Mouse (Mus musculus) heart, adult 2 months (tissue): ENCODE measurements around the gene Sipa1l1. TPM values are rescaled to one million over a fixed set of nuclear protein-coding genes. Genes with fewer than 3 reads are reported as not detected.

Experiments used
- DNase-seq, 2 experiments: peaks; one replicate each; pipeline ENCODE4 v3.0.0; 2021
- H3K27ac ChIP-seq: fragments of 200-600 bp; 2 replicates; pipeline ENCODE4 v1.8.1; 2022
- H3K27me3 ChIP-seq: fragments of 200-500 bp; 2 replicates; pipeline ENCODE4 v1.6.1; 2012; ENCODE audit warnings: mild to moderate bottlenecking, low read length, inconsistent platforms, mixed read lengths; ENCODE audit not compliant: control insufficient read depth, insufficient read depth
- H3K36me3 ChIP-seq: fragments of 200-500 bp; 2 replicates; pipeline ENCODE4 v1.6.1; 2012; ENCODE audit warnings: low read length, inconsistent platforms; ENCODE audit not compliant: control insufficient read depth, insufficient read depth
- H3K4me1 ChIP-seq: fragments of 200-500 bp; 2 replicates; pipeline ENCODE4 v1.6.1; 2011; ENCODE audit warnings: low read length; ENCODE audit not compliant: control insufficient read depth, insufficient read depth
- H3K4me3 ChIP-seq: fragments of 200-600 bp; 2 replicates; pipeline ENCODE4 v1.8.1; 2022
- H3K79me2 ChIP-seq: fragments of 200-500 bp; replicated peaks from 2 replicates; pipeline ENCODE4 v1.6.1; 2012; ENCODE audit warnings: mild to moderate bottlenecking, inconsistent platforms, low read length, moderate library complexity, mixed read lengths; ENCODE audit not compliant: control insufficient read depth, insufficient read depth
- H3K9ac ChIP-seq: fragments of 200-500 bp; 2 replicates; pipeline ENCODE4 v1.6.1; 2012; ENCODE audit warnings: low read depth, mild to moderate bottlenecking, control low read depth, inconsistent platforms, low read length, mixed read lengths
- CTCF ChIP-seq: fragments of 200-600 bp; IDR thresholded peaks from 2 replicates; pipeline ENCODE4 v1.8.1; 2022; ENCODE audit warnings: antibody characterized with exemption, mild to moderate bottlenecking, moderate library complexity
- EP300 ChIP-seq: fragments of 200-500 bp; IDR thresholded peaks from 2 replicates; pipeline ENCODE4 v1.6.1; 2011; ENCODE audit warnings: low read depth, low read length, control low read depth; ENCODE audit not compliant: insufficient read depth
- POLR2A ChIP-seq: fragments of 200-500 bp; IDR thresholded peaks from 2 replicates; pipeline ENCODE4 v1.6.1; 2011; ENCODE audit warnings: mild to moderate bottlenecking, low read depth, low read length, control low read depth; ENCODE audit not compliant: insufficient read depth
- WGBS: fragments of 180-500 bp; shearing (Covaris S2); methylation state at CpG from one replicate; pipeline ENCODE4 v1.1.7; 2018; 5-methylcytosine and 5-hydroxymethylcytosine counted together
- intact Hi-C: fragments of 180-260 bp; cut with DNase I; formaldehyde crosslinking; loops from one replicate; pipeline ENCODE4 v1.15.1; 2025
- polyA plus RNA-seq: library from polyadenylated mRNA; depleted of rRNA; stranded (reverse); fragments of >200 nt; gene quantifications from 2 replicates; pipeline ENCODE4 v1.2.3, GENCODE M21; 2012
- total RNA-seq, 2 experiments: library from RNA; stranded (reverse); gene quantifications; 2 replicates each; pipeline ENCODE4 v1.2.3; 2021

The Sipa1l1 gene
- total and polyA plus RNA-seq, 3 experiments: 6.9 to 9.1 (median 8.4) TPM

DNA sequence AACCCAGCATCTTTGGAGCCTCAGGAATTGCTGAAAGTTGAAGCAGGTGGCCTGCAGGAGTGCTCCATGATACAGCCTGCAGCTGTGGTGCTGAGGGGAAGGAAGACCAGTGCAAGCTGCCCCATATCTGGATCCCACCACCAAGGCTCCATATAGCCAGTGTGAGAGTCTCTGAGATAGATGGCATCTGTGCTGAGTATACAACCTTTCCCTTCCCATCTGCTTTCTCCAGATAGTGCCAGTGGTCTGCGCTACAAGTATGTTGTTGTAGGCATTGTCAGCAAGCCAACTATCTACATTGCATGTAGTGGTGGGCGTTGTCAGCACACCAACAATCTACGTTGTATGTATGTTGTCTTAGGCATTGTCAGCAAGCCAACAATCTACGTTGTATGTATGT, 68.0 kb downstream of the Sipa1l1 start:
- H3K79me2 ChIP-seq: no peaks in the 10 kb centered on the region; the same call in 1 of the 2 replicates
- no peaks in the 10 kb centered on the region for H3K27me3 ChIP-seq
- no peak overlapping the region for H3K9ac ChIP-seq
- no peak overlapping the region for H3K27ac ChIP-seq
- no peak overlapping the region for H3K4me3 ChIP-seq
- WGBS: 95% methylated on average over 4 of the region's 4 CpGs
- intact Hi-C loops: no loop called here
- no peak for DNase-seq
- H3K4me1 ChIP-seq: no peaks in the 10 kb centered on the region; the same call in 1 of the 2 replicates
- no peaks in the 10 kb centered on the region for H3K36me3 ChIP-seq
- TF ChIP-seq CTCF (no peak), EP300 (no peak), POLR2A (no peak)

DNA sequence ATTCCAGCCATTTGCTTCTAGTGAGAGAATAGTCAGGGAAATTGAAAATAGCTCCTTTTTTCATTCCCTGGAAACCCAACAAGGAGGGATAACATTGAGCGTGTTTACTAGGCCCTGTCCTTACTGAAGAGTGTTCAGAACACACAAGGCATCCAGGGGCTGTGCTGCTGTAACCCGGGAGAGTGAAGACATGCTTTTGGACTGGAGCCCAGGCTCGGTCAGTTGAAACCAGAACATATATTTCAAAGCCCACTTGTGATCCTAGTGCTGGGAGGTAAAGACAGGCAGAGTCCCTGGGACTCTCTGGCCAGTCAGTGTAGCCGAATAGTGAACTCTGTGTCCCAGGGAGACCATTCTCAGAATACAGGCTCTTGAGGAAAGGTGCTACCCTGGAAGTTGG, 68.8 kb downstream of the Sipa1l1 start:
- H3K27ac ChIP-seq: no peak overlapping the region
- no peaks in the 10 kb centered on the region for H3K27me3 ChIP-seq
- intact Hi-C loops: no loop called here
- TF ChIP-seq EP300 (no peak), POLR2A (no peak), CTCF (no peak)
- no peak for DNase-seq
- no peak overlapping the region for H3K4me3 ChIP-seq
- H3K4me1 ChIP-seq: no peaks in the 10 kb centered on the region; the same call in 1 of the 2 replicates
- no peaks in the 10 kb centered on the region for H3K79me2 ChIP-seq
- H3K36me3 ChIP-seq: no peaks in the 10 kb centered on the region
- WGBS: 47% methylated on average over 4 of the region's 4 CpGs
- no peak overlapping the region for H3K9ac ChIP-seq

DNA sequence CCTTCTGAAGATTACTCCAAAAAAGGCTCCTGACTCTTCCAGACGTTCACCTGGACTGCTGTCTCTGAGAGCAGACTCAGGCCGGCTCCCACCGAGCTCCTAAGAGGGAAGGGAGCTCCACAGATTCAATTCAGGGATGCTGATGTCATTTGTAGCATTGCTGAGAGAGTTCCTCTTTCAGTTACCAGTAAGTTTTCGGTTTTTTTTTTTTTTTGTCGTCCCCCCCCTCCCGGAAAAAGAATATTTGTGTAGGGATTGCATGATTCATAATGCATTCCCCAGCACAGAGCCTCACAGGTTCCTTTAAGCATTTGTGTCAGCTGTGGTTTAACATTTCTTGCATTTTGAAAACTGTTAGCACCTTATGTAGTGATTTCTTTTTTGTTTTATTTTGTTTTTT, 71.6 kb downstream of the Sipa1l1 start:
- intact Hi-C loops: no loop called here
- Histone ChIP-seq H3K79me2 (no peaks in the 10 kb centered on the region), H3K4me3 (no peak overlapping the region), H3K4me1 (no peaks in the 10 kb centered on the region; the same call in 1 of the 2 replicates), H3K36me3 (no peaks in the 10 kb centered on the region), H3K9ac (no peak overlapping the region), H3K27me3 (no peaks in the 10 kb centered on the region), H3K27ac (no peak overlapping the region)
- DNase-seq: no peak
- 68% methylated on average over 6 of the region's 6 CpGs for WGBS
- TF ChIP-seq CTCF: no peak
- TF ChIP-seq EP300: no peak
- TF ChIP-seq POLR2A: no peak

DNA sequence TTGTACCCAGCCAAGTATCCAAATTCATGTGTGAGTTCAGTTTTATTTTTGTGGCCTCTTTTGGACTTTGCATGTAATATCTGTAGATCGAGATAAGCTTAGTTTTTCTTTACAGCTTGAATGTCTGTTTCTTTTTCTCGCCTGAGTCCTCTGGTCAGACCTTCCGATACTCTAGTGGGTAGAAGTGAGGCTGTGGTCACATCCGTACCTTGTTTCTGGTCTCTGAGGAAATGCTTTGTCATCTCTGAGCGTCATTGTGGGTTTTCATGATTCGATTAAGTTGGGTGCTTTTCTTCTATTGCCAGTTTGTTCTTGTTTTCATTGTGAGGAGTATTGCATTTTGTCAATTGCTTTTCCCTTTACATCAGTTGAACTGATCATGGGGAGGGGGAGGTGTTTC, 76.1 kb downstream of the Sipa1l1 start:
- H3K27ac ChIP-seq: no peak overlapping the region
- H3K36me3 ChIP-seq: no peaks in the 10 kb centered on the region
- no peak for DNase-seq
- H3K4me3 ChIP-seq: no peak overlapping the region
- TF ChIP-seq CTCF (no peak), EP300 (no peak), POLR2A (no peak)
- H3K9ac ChIP-seq: no peak overlapping the region
- intact Hi-C loops: no loop called here
- WGBS: 76% methylated on average over 6 of the region's 6 CpGs
- H3K4me1 ChIP-seq: no peaks in the 10 kb centered on the region
- no peaks in the 10 kb centered on the region for H3K27me3 ChIP-seq
- no peaks in the 10 kb centered on the region for H3K79me2 ChIP-seq

DNA sequence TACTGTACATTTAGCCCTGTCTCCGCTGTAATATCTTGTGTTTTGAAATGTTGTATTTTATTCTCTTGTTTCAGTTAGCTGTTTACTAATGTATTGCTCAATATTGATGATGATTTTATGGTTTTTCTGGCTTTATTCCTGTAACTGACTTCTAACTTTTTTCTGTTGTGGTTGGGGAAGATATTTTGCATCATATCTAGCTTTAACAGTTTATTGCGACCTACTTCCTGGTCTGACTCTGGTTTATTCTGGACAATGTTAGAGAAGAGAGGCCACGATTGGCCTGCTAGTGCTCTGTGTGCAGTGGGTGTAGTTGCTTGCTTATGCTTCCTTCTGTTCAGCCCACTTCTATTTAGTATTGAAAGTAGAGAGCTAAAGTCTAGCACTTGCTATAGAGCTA, 77.3 kb downstream of the Sipa1l1 start:
- no peak for TF ChIP-seq CTCF
- no peak for TF ChIP-seq EP300
- TF ChIP-seq POLR2A: no peak
- no peaks in the 10 kb centered on the region for H3K79me2 ChIP-seq
- H3K9ac ChIP-seq: no peak overlapping the region
- intact Hi-C loops: no loop called here
- no peak for DNase-seq
- no peaks in the 10 kb centered on the region for H3K36me3 ChIP-seq
- no peaks in the 10 kb centered on the region for H3K27me3 ChIP-seq
- 66% methylated on average over 3 of the region's 3 CpGs for WGBS
- H3K4me3 ChIP-seq: no peak overlapping the region
- no peak overlapping the region for H3K27ac ChIP-seq
- no peaks in the 10 kb centered on the region for H3K4me1 ChIP-seq

DNA sequence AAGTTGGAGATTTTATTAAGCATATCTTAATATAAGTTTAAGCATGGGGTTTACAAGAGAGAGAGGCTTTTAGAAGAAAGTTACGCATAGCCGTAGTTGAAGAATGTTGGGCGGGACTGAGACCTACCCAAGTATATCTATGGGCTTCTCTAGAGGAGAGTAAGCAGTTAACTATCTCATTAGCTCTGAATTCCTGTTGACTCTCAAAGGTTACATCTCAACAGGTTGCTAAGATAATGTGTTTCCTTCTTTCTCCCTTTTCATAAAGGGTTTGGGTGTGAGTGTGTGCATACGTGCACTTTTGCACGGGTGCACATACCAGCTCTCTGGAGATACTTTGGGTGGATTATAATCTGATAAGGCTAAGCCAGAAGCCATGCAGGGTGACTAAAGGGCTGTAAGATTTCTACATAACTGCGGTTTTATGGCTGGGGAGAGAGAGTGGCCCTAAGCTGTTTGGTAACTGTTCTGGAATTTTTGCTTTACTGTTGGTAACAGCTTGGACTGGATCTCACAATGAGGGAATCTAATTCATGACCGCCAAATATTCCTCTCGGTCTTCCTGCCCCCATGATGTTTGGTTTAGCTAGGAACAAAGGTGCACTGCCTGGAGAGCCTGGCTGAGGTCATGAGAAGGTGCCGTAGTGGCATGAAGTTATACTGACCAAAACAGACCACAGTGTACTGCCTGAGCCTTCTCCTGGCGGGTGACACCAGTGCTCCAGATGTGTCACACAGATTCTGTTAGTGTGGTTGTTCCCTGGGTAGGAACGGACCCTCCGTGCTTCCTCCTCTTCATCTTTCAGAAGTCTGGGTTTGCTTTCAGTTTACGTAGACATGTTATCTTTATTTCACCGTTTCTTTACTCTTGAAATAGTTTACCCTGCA, 78.5 kb downstream of the Sipa1l1 start:
- WGBS: 92% methylated on average over 14 of the region's 14 CpGs
- H3K27ac ChIP-seq: no peak overlapping the region
- TF ChIP-seq POLR2A (no peak), EP300 (no peak), CTCF (no peak)
- no peaks in the 10 kb centered on the region for H3K79me2 ChIP-seq
- no peak overlapping the region for H3K9ac ChIP-seq
- no peak overlapping the region for H3K4me3 ChIP-seq
- no peak for DNase-seq
- H3K4me1 ChIP-seq: no peaks in the 10 kb centered on the region
- intact Hi-C loops: no loop called here
- no peaks in the 10 kb centered on the region for H3K27me3 ChIP-seq
- no peaks in the 10 kb centered on the region for H3K36me3 ChIP-seq
